Mouse (Mus musculus): ENCODE results near the gene Lgals12. TPM values are rescaled to one million over a fixed set of nuclear protein-coding genes. Genes with fewer than 3 reads are reported as not detected.

Gene Lgals12
- total RNA-seq (2021), result 10 to 100 TPM; 21.0 to 38.8 TPM
- long read RNA-seq, experiment 1, transcript Lgals12-203 (10 exons, 2,470 nt), result major isoform, 6 of 15 reads
- long read RNA-seq, experiment 1, partial matches to known transcripts, result 2 of 15 reads
- long read RNA-seq, experiment 1, other reads (novel, unspliced or antisense), result 3 of 15 reads
- long read RNA-seq, experiment 2, partial matches to known transcripts, result 7 of 10 reads
- long read RNA-seq, experiment 2, other reads (novel, unspliced or antisense), result 1 of 10 reads

DNA sequence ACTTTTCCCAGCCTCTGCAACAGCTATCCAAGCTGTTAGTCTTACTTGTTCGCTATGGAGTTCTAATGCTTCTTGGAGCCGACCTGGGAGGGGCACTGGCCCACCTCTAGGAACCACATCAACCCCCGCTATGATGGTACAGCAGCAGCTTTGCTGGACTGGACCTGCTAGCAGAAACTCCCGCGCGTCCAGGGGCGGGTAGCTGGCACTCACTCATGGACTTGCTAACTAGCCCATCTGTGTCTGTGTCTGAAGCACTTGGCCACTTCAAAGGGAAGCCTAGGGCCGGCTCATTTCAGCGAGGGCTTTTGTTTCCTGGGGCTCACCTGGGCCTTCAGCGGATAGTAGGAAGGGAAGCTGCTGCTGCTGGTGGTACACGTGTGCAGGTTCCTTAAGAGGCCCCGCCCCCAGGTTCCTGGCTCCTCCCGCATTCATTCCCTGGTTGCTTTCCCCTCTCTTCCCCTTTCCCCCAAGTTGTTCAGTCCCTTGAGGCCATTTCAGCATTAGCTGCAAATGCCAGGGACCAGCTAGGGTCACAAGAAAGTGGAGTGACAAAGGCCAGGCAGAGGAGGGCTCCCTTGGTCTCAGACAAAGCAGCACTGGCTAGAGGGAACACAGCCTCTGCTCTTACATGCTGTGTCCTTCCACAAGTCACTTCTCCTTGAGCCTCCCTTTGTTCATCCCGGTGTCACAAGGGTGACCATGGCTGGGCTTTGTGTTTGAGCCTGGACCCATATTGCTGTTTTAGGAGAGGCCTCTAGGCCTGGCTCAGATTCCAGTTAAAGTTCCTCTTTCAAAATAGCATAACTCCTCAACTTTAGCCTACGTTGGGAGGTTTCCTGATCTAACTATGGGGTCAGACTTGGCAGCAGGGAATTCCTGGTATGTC lies at the start of gene Lgals12:
TSS of gene Lgals12 (minus strand) at position 393 of the 889 bp plus-strand sequence.
- DNase-seq, result peak; percentile 10 to 56

DNA sequence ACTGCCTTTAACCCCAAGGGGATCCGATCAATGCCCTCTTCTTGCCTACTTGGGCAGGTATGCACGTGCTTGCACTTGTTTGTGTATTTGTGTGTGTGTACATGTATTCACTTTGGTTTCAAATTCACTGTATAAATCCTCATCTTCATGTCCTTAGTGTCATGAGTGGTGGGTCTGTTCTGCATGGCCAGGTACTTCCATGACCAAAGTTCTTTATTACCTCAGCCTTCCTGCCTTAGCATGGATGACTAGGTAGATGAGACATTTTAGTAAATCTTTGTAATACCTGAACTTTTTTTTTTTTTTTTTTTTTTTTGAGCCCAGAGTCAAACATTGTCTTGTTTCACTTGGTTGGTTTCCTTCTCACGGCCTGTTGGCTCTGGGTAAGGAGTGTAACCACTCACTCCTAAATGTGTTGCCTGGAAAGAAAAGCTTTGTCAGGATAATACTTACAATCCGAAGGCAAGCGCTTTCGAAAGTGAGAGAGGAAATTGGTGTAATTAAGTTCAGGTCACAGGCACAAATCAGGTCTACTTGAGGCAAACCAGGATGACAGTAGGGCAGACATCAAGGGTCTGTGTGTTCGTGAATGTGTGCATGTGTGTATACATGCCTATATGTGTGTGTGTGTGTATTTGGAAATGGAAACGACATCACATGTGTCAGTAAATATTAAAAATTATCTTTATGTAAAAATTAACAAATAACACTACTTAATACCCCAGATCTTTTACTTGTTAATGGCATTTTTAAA lies 42.1 kb upstream of the Lgals12 start:
- DNase-seq, result no peak

DNA sequence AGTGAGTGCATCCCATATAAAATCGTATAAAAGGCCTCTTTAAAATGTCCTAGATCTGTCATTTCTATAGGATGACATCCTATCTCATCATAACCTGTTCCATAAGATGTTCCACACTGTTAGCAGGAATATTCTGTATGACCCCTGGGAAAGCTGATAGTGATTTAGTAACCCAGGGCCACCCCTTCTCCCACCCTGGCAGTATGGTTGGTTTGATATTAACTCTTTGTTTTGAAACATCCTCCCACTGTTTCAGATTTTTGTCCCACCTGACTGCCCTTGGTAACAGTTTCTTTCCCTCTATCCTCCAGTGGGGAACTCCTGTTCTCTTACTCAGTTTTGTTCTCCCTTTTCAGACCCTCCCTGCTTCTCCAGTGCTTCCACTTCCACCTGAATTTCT lies 26.8 kb upstream of the Lgals12 start:
- no peak for DNase-seq

DNA sequence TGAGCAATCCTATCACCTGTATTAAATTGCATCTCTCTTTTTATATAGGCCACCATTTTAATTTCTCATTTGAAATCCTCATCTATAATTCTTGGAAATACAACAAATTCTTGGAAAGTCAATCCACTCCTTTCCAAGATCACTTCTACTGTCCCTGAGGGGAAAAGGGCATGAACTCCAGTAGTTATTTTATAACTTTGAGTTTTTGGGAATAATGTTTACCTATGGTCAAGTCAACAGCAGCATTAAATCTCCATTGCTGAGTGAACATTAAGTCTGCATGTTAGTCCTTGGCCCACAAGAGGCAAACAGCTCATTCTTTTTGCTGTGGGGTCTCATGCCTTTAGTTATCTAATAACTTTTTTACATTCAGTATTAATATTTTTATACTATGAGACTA lies 26.0 kb upstream of the Lgals12 start:
- no peak for DNase-seq

DNA sequence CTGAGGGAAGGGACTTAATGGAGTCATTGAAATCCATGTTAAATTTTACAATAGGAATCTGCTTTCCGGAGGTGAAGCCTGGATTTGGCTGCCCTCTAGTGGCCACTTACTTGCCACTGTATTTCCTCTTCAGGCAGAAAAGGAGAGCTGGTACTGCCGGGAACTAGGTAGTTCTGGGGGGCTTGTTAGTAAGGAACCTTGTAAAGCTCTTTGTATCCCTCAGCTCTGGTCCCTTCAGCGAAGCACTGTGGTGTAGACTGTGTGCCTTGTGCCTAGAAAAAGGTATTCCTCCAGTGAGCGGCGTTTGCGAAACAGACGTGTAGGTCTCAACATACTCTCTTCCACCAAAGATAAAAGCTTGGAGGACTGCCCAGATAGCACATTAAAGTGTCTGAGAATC lies 10.7 kb upstream of the Lgals12 start:
- peak; percentile 53 to 76 for DNase-seq

DNA sequence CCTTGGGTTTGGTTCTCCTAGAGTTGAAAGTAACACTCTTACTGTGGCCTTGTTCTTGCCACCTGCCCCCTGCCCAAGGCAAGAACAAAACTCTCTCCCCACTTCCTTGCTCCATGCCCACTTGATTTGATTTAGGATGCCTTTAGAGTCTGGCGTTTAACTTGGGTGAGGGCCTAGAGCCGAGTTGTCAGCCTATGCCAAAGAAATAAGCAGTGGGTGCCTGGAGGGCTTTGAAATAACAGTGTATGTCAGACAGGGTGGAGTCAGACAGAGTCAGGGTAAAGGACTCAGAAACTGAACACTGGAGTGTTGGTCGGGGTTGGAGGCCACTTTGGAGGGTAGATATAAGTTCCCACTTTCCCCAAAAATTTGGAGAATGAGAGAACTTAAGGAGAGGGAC lies 10.1 kb upstream of the Lgals12 start:
- DNase-seq, result no peak

DNA sequence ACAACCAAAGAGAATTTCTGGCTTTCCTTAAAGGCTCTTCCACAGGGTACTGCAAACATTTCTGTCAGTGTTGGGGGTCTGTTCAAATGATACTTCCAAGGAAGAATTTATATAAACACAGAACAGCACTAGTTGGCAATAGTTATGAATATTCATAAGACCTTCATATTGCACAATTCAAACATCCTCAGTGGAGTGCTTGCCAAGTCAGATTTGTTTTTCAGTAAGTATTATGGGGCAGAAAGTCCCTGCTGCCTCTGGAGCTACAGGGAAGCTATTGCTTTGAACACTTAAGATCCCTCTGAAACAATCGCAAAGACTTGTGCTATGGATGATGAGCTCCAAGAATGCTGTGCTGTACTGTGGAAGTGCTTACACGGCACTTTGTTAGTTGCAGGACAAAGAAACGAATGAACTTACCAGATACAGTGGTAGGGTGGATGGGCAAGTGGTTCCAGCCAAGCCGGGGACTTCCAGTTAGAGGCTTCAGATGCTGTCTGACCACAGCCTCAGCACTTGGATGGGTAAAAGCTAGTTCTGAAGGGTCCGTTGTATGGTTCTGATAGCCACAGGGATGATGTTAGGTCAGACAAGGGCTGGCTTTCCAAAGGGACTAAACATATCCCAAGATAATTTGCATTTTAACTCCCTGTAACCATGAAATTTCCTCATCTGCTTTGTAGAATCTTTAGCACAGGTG lies 9.4 kb upstream of the Lgals12 start:
- DNase-seq, result no peak

DNA sequence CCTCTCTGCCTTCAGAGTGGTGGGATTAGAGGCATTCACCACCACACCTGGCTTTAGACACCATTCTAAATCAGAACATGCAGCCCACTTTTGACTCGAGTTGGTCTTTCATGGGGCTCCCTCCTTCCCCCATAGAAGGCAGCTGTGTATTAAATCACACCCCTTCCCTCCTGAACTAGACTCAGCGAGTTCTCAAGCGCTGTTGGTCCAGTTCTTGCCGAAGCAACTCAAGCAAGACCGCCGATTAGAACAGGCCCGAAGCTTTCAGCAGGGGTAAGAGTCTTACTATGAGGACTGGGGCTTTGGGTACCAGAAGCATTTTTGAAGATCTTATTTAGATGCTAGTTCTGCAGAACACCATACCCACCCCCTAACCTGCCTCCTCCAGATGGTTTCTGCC lies 6.2 kb upstream of the Lgals12 start:
- no peak for DNase-seq

DNA sequence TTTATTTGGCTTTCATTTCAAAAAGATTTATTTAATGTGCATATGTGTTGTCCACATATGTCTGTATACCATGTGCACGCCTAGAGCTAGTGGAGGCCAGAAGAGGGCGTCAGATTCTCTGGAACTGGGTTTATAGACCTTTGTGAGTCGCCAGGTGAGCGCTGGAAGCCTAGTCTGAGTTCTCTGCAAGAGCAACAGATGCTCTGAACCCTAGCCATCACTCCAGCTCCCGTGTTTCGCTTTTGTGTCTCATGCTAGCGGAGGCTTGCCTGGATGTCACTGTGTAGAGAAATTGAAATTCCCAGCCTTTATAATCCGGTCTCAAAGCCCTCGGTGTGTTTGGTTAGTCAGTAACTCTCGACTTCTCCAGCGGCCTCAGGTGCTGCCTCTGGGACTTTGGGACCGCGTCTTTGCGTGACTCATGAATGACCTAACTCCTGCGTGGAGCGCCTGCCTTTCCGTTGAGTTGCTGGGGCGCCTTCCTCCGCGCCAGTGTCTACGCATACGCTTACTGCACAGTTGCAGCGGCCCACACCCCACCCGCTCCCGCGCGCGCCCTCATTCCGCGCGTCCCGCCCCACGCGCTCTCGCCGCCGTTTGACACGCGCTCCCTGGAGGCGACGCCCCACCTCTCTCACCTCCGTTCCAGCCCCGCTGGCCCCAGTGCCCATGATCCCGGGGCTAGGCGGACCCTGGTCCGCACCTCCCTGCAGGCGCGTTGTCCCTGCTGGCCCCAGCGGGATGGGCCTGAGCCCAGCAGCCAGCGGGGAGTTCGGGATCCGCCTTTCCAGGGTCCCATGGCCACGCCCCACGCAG lies 5.2 kb upstream of the Lgals12 start, which contains the start of gene Hrasls5:
TSS of gene Hrasls5 (plus strand) at position 600 of the 816 bp plus-strand sequence.
- DNase-seq, result peak; percentile 52 to 60

DNA sequence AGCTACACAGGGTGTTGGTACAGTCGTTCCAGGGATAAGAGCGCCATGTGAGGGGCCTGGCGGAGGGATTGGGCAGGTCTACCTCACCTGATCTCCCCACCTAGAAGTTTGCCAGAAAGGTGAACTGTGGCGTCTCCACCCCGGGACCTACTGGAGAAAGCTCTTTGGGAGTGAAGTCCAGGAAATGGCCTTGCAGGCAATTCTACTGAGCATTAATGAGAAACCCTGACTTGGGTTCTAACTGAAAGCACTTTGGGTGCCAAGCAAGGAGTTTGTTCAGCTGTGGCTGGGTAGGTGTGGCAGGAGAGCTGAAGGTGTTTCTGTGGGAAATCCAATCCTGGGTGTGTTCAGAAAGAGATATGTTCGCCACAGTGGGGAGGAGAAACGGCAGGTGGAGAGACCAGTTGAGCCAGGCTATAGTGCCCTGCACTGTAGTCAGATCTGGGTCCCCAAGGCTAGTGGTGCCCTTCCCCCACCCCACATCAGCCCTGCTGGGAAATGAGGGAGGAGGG lies 753 bp upstream of the Lgals12 start:
- DNase-seq, result no peak

DNA sequence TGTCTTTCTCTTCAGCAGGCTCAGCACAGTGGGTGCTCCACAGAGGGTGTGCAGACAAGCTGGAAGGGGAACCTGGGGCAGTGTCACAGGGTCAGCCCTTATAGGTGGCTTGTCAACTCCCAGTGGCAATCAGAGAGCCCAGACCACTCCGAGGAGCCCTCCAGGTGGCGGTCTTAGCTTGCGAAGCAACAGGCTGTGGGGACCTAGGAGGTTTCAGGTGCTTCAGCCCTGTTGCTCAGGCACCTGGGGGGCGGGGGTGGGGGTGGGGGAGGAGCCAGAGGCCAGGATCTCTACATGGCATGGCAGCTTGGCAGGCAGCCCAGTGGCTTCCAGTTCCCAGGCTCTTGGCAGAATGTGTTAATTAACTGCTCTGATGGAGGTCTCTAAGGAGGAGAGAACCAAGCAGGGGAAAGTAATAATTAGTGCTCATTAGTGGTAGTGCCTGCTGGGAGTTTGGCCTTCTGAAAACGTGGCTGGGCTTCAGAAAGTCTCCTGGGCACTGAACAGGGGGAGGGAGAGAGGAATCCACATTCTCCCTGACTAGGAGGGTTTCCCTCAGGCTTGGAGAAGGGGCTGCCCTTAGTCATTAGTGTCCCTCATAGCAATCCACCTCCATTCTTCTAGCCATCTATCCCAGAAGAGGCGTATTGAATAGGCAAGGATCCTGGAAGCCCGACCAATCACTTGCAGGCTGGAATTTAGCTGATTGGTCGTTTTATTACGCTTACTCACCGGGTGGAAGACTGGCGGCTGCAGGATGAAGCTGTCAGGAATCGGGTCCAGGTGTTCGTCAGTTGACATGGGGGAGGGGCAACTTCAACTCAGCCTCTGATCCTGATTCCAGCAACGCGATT lies 836 bp downstream of the Lgals12 start:
- peak; percentile 17 to 63 for DNase-seq

DNA sequence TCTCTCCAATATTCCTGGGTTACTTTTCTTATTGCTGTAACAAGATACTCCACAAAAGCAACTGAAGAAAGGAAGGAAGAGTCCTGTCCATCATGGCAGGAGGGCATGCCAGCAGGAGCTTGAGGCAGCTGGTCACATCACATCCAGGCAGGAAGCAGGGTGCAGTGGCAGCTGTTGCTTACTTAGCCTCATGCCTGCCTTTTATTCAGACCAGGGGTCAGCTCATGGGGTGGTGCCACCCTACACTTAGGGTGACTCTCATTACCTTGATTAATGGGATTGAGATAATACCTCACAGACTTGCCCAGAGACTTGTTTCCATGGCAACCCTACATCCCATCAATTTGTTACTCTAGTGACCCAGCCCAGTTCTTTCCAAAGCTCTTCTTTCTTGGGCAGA lies 2.0 kb downstream of the Lgals12 start:
- DNase-seq, result no peak

DNA sequence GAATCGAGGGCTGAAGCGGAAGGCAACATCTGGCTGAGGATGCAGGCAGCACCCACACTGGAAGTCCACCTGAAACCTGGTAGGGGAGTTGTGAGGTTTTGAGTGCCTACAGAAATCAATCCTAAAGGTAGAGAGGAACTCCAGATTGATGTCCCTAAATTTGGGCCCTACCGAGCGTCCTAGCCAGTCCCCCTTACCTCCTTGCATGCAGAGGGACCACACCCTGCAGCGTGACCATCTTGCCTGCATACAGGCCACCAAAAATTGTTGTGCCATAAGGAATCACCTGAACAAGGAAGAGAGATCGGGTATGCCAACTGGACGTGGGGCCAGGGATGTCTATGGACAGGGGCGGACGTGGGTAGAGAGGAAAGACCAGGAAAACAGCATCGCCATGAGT lies 2.9 kb downstream of the Lgals12 start:
- DNase-seq, result no peak

DNA sequence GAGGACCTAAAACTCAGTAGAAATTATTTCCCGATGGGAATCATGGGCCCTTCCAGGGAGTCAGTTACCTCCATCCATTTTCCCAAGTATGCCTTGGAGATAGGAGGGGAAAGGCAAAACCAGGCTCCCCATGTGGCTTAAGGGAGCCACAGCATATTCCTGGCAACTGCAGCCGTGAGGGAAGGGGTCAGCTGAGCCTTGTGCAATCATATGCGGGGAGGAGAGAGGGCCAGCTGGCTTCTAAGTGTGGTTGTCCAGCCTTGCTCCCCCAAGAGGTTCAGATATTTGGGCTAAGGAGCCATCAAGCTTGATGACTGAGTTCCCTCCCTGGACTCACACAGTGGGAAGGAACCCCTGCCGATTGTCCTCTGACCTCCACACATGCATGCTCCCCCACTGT lies 5.4 kb downstream of the Lgals12 start:
- DNase-seq, result peak in 1 of 2 experiments; percentile 39

DNA sequence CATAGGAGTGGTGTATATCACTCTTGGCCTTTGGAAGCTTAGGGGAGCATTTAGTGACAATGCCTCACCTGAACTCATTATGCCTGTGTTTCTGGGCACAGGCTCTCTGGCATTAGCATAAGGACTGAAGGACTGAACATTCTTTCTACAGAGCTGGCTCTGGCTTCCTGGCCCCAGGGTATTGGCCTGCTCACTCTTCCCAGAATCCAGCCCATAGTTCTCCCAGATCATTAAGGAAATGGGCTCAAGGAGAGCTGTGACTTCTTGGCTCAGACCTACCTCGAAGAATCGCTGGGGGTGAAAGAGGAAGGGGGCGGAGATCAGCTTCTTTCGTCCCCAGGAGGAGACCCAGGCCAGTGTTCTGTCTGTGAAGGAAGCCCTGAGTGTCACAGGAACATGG lies 8.5 kb downstream of the Lgals12 start:
- DNase-seq, result no peak

DNA sequence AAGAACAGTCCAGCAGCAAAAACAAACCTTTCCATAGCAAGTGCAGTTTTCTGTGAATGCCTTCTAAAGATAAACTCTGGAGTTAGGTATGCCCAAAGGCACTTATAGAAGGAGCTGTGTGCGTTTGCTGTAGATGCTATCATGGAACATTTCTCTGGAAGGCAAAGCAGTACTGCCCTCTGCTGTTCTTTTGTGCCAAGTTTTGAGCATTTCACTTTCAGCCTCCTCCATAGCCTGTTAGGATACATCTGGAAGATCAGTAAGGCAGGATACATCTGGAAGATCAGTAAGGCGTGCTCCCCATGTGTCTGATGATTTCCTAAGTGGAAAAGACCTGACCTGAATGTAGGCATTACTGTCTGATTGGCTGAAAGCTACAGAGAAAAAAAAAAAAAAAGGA lies 11.5 kb downstream of the Lgals12 start:
- peak; percentile 22 to 55 for DNase-seq

DNA sequence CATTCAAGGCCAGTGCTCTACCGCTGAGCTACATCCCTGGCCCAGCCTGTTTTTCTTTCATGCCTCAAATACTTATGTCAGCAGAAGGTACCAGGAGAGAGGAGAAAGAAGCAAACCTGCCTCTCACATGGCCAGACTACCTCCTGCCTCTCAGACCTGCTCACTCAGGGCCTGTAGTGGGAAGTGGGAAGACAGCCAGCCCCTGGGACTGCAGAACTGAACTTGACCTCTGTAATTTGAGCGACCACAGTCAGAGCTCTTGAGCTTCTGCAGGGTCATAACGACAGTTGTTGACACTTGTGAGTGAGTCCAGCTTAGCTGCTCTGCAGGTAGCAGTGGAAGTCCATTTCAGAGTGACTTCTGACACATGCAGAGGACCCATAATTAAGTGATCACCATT lies 15.0 kb downstream of the Lgals12 start:
- DNase-seq, result peak; percentile 11 to 23

DNA sequence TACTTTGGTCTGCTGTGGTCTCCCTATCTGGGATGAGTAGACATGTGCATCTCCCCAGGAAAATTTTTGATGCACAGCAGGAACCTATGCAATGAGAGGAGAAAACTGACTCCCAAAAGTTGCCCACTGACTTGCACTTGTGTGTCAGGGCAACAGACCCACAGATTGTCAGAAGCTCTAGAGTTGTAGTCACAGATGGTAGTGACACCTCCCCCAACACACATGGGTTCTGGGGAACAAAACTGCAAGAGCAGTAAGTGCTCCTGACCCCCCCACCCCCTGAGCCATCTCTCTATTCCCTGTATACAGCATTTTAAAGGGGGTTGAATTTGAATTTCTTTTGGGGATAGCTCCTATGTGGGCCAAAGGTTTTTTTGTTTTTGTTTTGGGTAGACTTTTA lies 16.2 kb downstream of the Lgals12 start:
- DNase-seq, result no peak

DNA sequence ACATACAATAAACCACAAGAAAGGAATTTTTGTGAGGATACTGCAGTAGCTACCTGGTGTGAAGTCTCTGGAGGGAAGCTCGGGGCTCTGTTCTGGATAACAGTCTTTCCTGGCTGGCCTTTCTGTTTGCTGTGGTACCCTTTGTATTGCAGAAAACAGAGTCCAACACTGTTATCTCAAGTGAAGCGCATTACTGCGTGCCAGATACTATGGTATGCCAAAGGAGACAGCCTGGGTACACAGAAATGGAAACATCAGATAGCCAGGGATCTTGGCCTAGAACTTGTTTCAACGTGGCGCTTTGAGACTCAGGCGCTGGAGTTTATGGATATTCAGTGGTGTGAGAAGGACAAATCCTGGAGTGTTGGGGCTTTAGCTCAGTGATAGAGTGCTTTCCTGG lies 21.2 kb downstream of the Lgals12 start:
- no peak for DNase-seq

DNA sequence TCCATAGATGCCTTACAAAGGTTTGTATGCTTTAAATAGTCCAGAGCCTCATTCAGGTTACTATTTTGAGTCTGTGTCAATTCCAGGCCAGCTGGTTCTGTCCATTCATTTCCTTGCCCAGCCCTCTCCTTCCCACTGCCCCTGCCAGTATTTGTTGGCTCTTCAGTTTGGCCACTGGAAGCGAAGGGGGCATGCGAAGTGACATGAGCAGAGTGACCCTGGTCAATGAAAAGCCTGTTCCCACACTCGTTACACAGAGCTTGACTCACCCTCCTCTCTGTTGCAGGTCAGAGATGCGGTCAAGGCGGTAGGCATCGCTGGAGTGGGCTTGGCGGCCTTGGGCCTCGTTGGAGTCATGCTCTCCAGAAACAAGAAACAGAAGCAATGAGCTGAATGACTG lies 21.7 kb downstream of the Lgals12 start:
- peak; percentile 67 to 78 for DNase-seq

Measured in adrenal gland, postnatal 36 days (tissue).